Mouse (Mus musculus) hindbrain, embryonic 11.5 days (tissue): ENCODE measurements around the gene Olfr996. TPM values are rescaled to one million over a fixed set of nuclear protein-coding genes. Genes with fewer than 3 reads are reported as not detected.

Source experiments
- polyA plus RNA-seq: library from polyadenylated mRNA; unstranded; fragments of >200 nt; fragmentation: Nextera tagmentation; extraction: Ambion mirVana; gene quantifications from 2 replicates; pipeline ENCODE4 v1.2.1, GENCODE M21; 2014

The Olfr996 gene
- polyA plus RNA-seq, 1 experiment from 2014 or later = not detected

Other genes starting within 250 kb of the Olfr996 start
- not detected in 2 replicates for gene Olfr987, start 239.9 kb upstream of the Olfr996 start, polyA plus RNA-seq
- gene Olfr988, start 216.0 kb upstream of the Olfr996 start, polyA plus RNA-seq = not detected in 2 replicates
- not detected in 2 replicates for gene Olfr992, start 169.7 kb upstream of the Olfr996 start, polyA plus RNA-seq
- not detected in 2 replicates for gene Olfr993, start 164.3 kb upstream of the Olfr996 start, polyA plus RNA-seq
- not detected in 2 replicates for gene Olfr994, start 142.8 kb upstream of the Olfr996 start, polyA plus RNA-seq
- not detected in 2 replicates for gene Olfr995, start 135.6 kb upstream of the Olfr996 start, polyA plus RNA-seq
- gene 4833423E24Rik, start 60.2 kb upstream of the Olfr996 start, polyA plus RNA-seq = 0.17 TPM in 1 of 2 replicates, not detected in the other
- not detected in 2 replicates for gene Olfr998, start 9.7 kb downstream of the Olfr996 start, polyA plus RNA-seq
- gene Olfr1000, start 32.7 kb downstream of the Olfr996 start, polyA plus RNA-seq = not detected in 2 replicates
- gene Olfr1002, start 71.5 kb downstream of the Olfr996 start, polyA plus RNA-seq = not detected in 2 replicates
- not detected in 2 replicates for gene Olfr154, start 85.2 kb downstream of the Olfr996 start, polyA plus RNA-seq
- not detected in 2 replicates for gene Olfr1006, start 99.6 kb downstream of the Olfr996 start, polyA plus RNA-seq
- gene Olfr1008, start 110.2 kb downstream of the Olfr996 start, polyA plus RNA-seq = not detected in 2 replicates
- gene Olfr1009, start 136.2 kb downstream of the Olfr996 start, polyA plus RNA-seq = not detected in 2 replicates
- gene Olfr1012, start 183.6 kb downstream of the Olfr996 start, polyA plus RNA-seq = not detected in 2 replicates
- not detected in 2 replicates for gene Olfr1013, start 187.9 kb downstream of the Olfr996 start, polyA plus RNA-seq
- gene Olfr1014, start 193.5 kb downstream of the Olfr996 start, polyA plus RNA-seq = not detected in 2 replicates
- gene Olfr1015, start 202.8 kb downstream of the Olfr996 start, polyA plus RNA-seq = not detected in 2 replicates
- gene Olfr1016, start 223.3 kb downstream of the Olfr996 start, polyA plus RNA-seq = not detected in 2 replicates
- gene Olfr1018, start 239.3 kb downstream of the Olfr996 start, polyA plus RNA-seq = not detected in 2 replicates